Comparison of ENCODE assay signal across 25 mouse cellular contexts in genomic region chr13:29497286-29497685, GRCm38 (mm10).
DNase-seq lines count a peak whose midpoint lies in the region; ATAC-seq lines count a peak whose summit lies in the region.
"Had no signal": no experiment of that assay in that cellular context is flagged by ENCODE, and none has a peak within 500 bp of the region (broad histone marks: within the 10 kb centered on the region; RNA-seq: fewer than 3 reads in every experiment).

No protein-coding gene starts in this region.

- no peak overlapping the region for H3K27ac ChIP-seq in midbrain, embryonic 11.5 days (ENCODE audit: low read depth, low read length)
- H3K27ac ChIP-seq: embryonic facial prominence, embryonic 10.5 days; embryonic facial prominence, embryonic 12.5 days; forebrain, embryonic 10.5 days; forebrain, embryonic 13.5 days had no signal

- H3K4me2 ChIP-seq in midbrain, embryonic 11.5 days: no peak overlapping the region
- H3K4me2 ChIP-seq: embryonic facial prominence, embryonic 12.5 days; forebrain, embryonic 13.5 days had no signal

- DNase-seq in frontal cortex, postnatal 10 days (ENCODE audit: low spot score in 2 of 2): no peak
- DNase-seq in 3T3-L1 (ENCODE audit: low read depth, low spot score): peak; percentile 2
- DNase-seq in MN1 (ENCODE audit: low spot score): peak; percentile 39
- peak; percentile 36 for DNase-seq in fat pad, adult 2 months (ENCODE audit: extremely low read depth, low read depth, low spot score)
- no peak for DNase-seq in gastrocnemius, postnatal 10 days
- no peak for DNase-seq in midbrain, embryonic 11.5 days (ENCODE audit: low spot score, missing footprints)
- DNase-seq in urinary bladder, adult 18-20 months (ENCODE audit: low spot score in 2 of 2): no peak
- DNase-seq: adrenal gland, adult 2 months; adrenal gland, postnatal 10 days; adrenal gland, postnatal 25 days; B cell, adult 2 months; cerebellum, adult 11-12 months; cerebellum, adult 2 months; cerebellum, adult 9-10 months; cerebellum, postnatal 10 days; cerebellum, postnatal 25 days had no signal

- H3K9ac ChIP-seq in midbrain, embryonic 11.5 days (ENCODE audit: low read length): no peak overlapping the region
- H3K9ac ChIP-seq: embryonic facial prominence, embryonic 12.5 days; forebrain, embryonic 13.5 days had no signal

- WGBS in midbrain, embryonic 11.5 days: 89% methylated on average over 7 of the region's 7 CpGs

- H3K36me3 ChIP-seq in midbrain, embryonic 11.5 days (ENCODE audit: control insufficient read depth, insufficient read depth, low read length): no peaks in the 10 kb centered on the region
- H3K36me3 ChIP-seq: embryonic facial prominence, embryonic 10.5 days; embryonic facial prominence, embryonic 12.5 days; forebrain, embryonic 10.5 days had no signal

- peak; percentile 66 for ATAC-seq in frontal cortex, adult (ENCODE audit: low TSS enrichment)
- no peak for ATAC-seq in midbrain, embryonic 11.5 days (ENCODE audit: low FRiP score)
- ATAC-seq: CD4-positive, CD25-positive, alpha-beta regulatory T cell, adult 4 months; forebrain, embryonic 13.5 days; forebrain, embryonic 16.5 days had no signal

- no peaks in the 10 kb centered on the region for H3K4me1 ChIP-seq in midbrain, embryonic 11.5 days (ENCODE audit: control insufficient read depth, insufficient read depth, low read length)
- H3K4me1 ChIP-seq: embryonic facial prominence, embryonic 10.5 days; embryonic facial prominence, embryonic 12.5 days; forebrain, embryonic 10.5 days; forebrain, embryonic 13.5 days had no signal

- H3K27me3 ChIP-seq in midbrain, embryonic 11.5 days (ENCODE audit: control insufficient read depth, insufficient read depth, low read length): no peaks in the 10 kb centered on the region
- H3K27me3 ChIP-seq: CH12.LX; embryonic facial prominence, embryonic 12.5 days; forebrain, embryonic 13.5 days had no signal

- H3K9me3 ChIP-seq in midbrain, embryonic 11.5 days (ENCODE audit: control insufficient read depth, low read length): no peaks in the 10 kb centered on the region
- H3K9me3 ChIP-seq: embryonic facial prominence, embryonic 10.5 days; embryonic facial prominence, embryonic 12.5 days; forebrain, embryonic 10.5 days; forebrain, embryonic 13.5 days; G1E had no signal

- H3K4me3 ChIP-seq in midbrain, embryonic 11.5 days (ENCODE audit: low read depth, low read length): no peak overlapping the region
- H3K4me3 ChIP-seq: embryonic facial prominence, embryonic 10.5 days; embryonic facial prominence, embryonic 12.5 days; forebrain, embryonic 10.5 days; forebrain, embryonic 13.5 days had no signal

Comparison
In these comparisons a context has a peak if more than half of its experiments do, and no peak if none do; other contexts are left out.
1. DNase-seq: peak in 3T3-L1 (single experiment), MN1 (single experiment) and fat pad, adult 2 months (single experiment); none in frontal cortex, postnatal 10 days (0 of 2), gastrocnemius, postnatal 10 days (single experiment), midbrain, embryonic 11.5 days (single experiment) and urinary bladder, adult 18-20 months (0 of 2).